Mouse (Mus musculus) heart, embryonic 15.5 days (tissue): ENCODE measurements at regions not wholly inside any gene's neighbourhood (a gene's known extent, or its start where the extent isn't known, plus 50 kb on each side); places are given as distances from the start of the nearest gene placed in this dataset.

Source experiments
- ATAC-seq: fragments of 200-750 bp; cut with Nextera tagmentation; replicated peaks from 2 replicates; pipeline ENCODE4 v1.8.0; 2017; ENCODE audit warnings: low read depth, moderate TSS enrichment; ENCODE audit not compliant: insufficient number of reproducible peaks, insufficient read depth, low FRiP score
- H3K27ac ChIP-seq: fragments of 300-500 bp; sonication (generic); 2 replicates; pipeline ENCODE4 v1.5.1; 2015; ENCODE audit warnings: mild to moderate bottlenecking, inconsistent platforms
- H3K27me3 ChIP-seq: fragments of 300-500 bp; sonication (generic); 2 replicates; pipeline ENCODE4 v1.6.1; 2015; ENCODE audit warnings: inconsistent platforms
- H3K36me3 ChIP-seq: fragments of 300-500 bp; sonication (generic); 2 replicates; pipeline ENCODE4 v1.6.1; 2015; ENCODE audit warnings: mild to moderate bottlenecking, inconsistent platforms
- H3K4me1 ChIP-seq: fragments of 300-500 bp; sonication (generic); replicated peaks from 2 replicates; pipeline ENCODE4 v1.6.1; 2015; ENCODE audit warnings: inconsistent platforms
- H3K4me2 ChIP-seq: fragments of 300-500 bp; sonication (generic); 2 replicates; pipeline ENCODE4 v1.6.1; 2015; ENCODE audit warnings: inconsistent platforms, mild to moderate bottlenecking, moderate library complexity
- H3K4me3 ChIP-seq: fragments of 300-500 bp; sonication (generic); 2 replicates; pipeline ENCODE4 v1.5.1; 2015; ENCODE audit warnings: mild to moderate bottlenecking, inconsistent platforms
- H3K9ac ChIP-seq: fragments of 300-500 bp; sonication (generic); 2 replicates; pipeline ENCODE4 v1.6.1; 2015; ENCODE audit warnings: mild to moderate bottlenecking, inconsistent platforms
- H3K9me3 ChIP-seq: fragments of 300-500 bp; sonication (generic); replicated peaks from 2 replicates; pipeline ENCODE4 v1.6.1; 2016; ENCODE audit warnings: inconsistent platforms
- WGBS: fragments of 180-500 bp; shearing (Covaris S2); methylation state at CpG from one replicate; pipeline ENCODE4 v1.1.7; 2015; ENCODE audit warnings: mixed read lengths; 5-methylcytosine and 5-hydroxymethylcytosine counted together

DNA sequence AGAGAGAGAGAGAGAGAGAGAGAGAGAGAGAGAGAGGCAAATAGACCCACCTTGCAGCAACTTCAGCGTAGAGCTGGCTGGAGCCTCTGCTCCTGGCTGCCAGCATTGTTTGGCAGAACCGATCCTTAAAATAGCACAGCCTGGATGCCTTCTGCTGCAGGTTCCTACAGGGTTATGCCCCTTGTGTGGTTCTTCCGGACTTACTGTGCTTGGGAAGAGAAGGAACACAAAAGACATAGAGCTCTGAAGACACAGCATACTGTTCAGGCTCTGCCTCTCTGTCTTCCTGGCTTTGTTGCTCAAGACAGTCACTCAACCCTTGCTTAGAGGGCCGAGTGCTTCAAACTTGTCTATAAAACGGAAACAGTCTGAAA is 86.2 kb upstream of the Slc25a26 start:
- Histone ChIP-seq H3K27ac (peak overlapping the region; percentile 89), H3K9me3 (no peaks in the 10 kb centered on the region), H3K4me3 (no peak overlapping the region), H3K36me3 (no peaks in the 10 kb centered on the region), H3K4me2 (peak overlapping the region; percentile 35), H3K27me3 (no peaks in the 10 kb centered on the region), H3K4me1 (peaks cover 20% of the 10 kb centered on the region), H3K9ac (no peak overlapping the region)
- 24% methylated on average over 5 of the region's 5 CpGs for WGBS
- ATAC-seq = peak; percentile 75

GRCm38 (mm10) chr6:94413297-94413986 is 86.7 kb upstream of the Slc25a26 start:
- ATAC-seq = peak; percentile 17; the same call in 1 of the 2 replicates
- Histone ChIP-seq H3K9ac (no peak overlapping the region), H3K4me2 (peak overlapping the region; percentile 35), H3K27ac (peak overlapping the region; percentile 89), H3K27me3 (no peaks in the 10 kb centered on the region), H3K36me3 (no peaks in the 10 kb centered on the region), H3K9me3 (no peaks in the 10 kb centered on the region), H3K4me3 (no peak overlapping the region), H3K4me1 (peaks cover 20% of the 10 kb centered on the region)
- 35% methylated on average over 10 of the region's 10 CpGs for WGBS

- ATAC-seq = no peak
- Histone ChIP-seq H3K4me2 (no peak overlapping the region), H3K9ac (no peak overlapping the region), H3K27ac (peak overlapping the region; percentile 89; the same call in 1 of the 2 replicates), H3K9me3 (no peaks in the 10 kb centered on the region), H3K4me3 (no peak overlapping the region), H3K27me3 (no peaks in the 10 kb centered on the region), H3K4me1 (peaks cover 27% of the 10 kb centered on the region), H3K36me3 (no peaks in the 10 kb centered on the region)
- 90% methylated on average over 7 of the region's 7 CpGs for WGBS
These were observed 87.8 kb upstream of the Slc25a26 start for GRCm38 (mm10) chr6:94412341-94412740.

GRCm38 (mm10) chr6:94410480-94410879 is 89.7 kb upstream of the Slc25a26 start:
- 26% methylated on average over 2 of the region's 2 CpGs for WGBS

DNA sequence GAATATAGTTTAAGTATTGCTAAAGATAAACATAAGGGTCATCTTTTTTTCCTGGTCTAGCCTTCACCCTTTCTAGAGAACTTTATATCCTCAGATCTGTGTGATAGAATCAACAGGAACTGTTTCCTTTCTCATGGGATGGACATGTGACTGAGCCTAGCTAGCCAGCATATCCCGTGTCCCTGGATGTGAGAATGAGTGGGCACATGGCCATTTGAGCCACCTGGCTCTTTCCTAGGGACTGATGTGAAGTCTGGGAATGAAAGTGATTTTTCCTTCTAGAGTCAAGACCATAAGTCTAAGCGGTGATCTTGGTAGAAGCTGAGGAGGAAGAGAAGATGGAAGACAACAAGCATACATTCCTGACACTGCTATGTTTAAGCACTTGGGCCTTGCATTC is 91.1 kb upstream of the Slc25a26 start:
- no peak for ATAC-seq
- WGBS = 82% methylated on average over 2 of the region's 2 CpGs
- no peak overlapping the region for H3K9ac ChIP-seq
- H3K4me2 ChIP-seq = no peak overlapping the region
- peaks cover 31% of the 10 kb centered on the region for H3K4me1 ChIP-seq
- H3K27me3 ChIP-seq = no peaks in the 10 kb centered on the region
- H3K27ac ChIP-seq = no peak overlapping the region
- no peaks in the 10 kb centered on the region for H3K9me3 ChIP-seq
- no peaks in the 10 kb centered on the region for H3K36me3 ChIP-seq
- no peak overlapping the region for H3K4me3 ChIP-seq

More at GRCm38 (mm10) chr6:94410480-94410879, 89.7 kb upstream of the Slc25a26 start:
- H3K36me3 ChIP-seq = no peaks in the 10 kb centered on the region
- H3K9ac ChIP-seq = no peak overlapping the region
- no peak overlapping the region for H3K4me3 ChIP-seq
- H3K27ac ChIP-seq = peak overlapping the region; percentile 36; the same call in 1 of the 2 replicates
- no peak; the same call in 1 of the 2 replicates for ATAC-seq
- H3K4me1 ChIP-seq = peaks cover 32% of the 10 kb centered on the region
- H3K27me3 ChIP-seq = no peaks in the 10 kb centered on the region
- H3K4me2 ChIP-seq = no peak overlapping the region
- H3K9me3 ChIP-seq = no peaks in the 10 kb centered on the region

- H3K27me3 ChIP-seq = no peaks in the 10 kb centered on the region
- peaks cover 21% of the 10 kb centered on the region for H3K4me1 ChIP-seq
- 53% methylated on average over 4 of the region's 4 CpGs for WGBS
- no peak overlapping the region for H3K4me3 ChIP-seq
- H3K9me3 ChIP-seq = no peaks in the 10 kb centered on the region
- no peak overlapping the region; the same call in 1 of the 2 replicates for H3K27ac ChIP-seq
- H3K4me2 ChIP-seq = no peak overlapping the region
- no peak overlapping the region for H3K9ac ChIP-seq
- H3K36me3 ChIP-seq = no peaks in the 10 kb centered on the region
- ATAC-seq = no peak
These were observed 92.4 kb upstream of the Slc25a26 start for GRCm38 (mm10) chr6:94407751-94408150.

DNA sequence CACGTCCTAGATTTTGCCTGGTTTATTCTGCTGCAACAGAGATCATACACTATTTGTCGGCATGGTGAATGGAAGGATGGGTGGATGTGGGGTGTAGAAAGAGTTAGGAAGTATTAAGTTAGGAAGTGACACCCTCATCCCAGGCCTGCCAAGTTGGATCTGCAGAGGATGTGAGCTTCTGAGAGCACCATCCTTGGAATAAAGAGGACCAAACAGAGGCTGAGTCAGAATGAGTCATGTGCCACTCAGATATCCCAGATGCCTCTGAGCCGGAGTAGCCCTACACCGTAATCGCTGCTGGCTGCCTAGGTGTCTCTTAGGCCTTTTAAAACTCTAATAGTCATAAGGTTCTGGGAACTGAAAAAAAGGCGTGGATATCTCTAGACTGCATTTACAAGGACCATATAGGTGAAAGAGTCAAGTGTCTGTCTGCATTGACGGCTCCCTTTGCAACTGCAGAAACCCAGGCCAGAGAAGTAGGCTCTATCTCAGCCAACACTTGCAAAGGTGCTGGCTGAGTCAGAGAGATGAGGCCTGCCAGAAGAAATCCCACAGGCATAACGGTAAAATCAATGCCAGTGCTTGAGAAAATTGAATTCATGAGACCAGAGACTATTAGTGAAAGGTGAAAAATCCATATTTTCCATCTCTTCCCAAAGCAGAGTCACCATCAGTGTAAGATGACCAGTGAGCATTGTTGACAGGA is 94.6 kb upstream of the Slc25a26 start:
- Histone ChIP-seq H3K4me1 (peaks cover 17% of the 10 kb centered on the region), H3K27ac (no peak overlapping the region), H3K4me3 (no peak overlapping the region), H3K4me2 (no peak overlapping the region), H3K36me3 (no peaks in the 10 kb centered on the region), H3K9me3 (no peaks in the 10 kb centered on the region), H3K9ac (no peak overlapping the region), H3K27me3 (no peaks in the 10 kb centered on the region)
- ATAC-seq = no peak
- WGBS = 63% methylated on average over 8 of the region's 8 CpGs

DNA sequence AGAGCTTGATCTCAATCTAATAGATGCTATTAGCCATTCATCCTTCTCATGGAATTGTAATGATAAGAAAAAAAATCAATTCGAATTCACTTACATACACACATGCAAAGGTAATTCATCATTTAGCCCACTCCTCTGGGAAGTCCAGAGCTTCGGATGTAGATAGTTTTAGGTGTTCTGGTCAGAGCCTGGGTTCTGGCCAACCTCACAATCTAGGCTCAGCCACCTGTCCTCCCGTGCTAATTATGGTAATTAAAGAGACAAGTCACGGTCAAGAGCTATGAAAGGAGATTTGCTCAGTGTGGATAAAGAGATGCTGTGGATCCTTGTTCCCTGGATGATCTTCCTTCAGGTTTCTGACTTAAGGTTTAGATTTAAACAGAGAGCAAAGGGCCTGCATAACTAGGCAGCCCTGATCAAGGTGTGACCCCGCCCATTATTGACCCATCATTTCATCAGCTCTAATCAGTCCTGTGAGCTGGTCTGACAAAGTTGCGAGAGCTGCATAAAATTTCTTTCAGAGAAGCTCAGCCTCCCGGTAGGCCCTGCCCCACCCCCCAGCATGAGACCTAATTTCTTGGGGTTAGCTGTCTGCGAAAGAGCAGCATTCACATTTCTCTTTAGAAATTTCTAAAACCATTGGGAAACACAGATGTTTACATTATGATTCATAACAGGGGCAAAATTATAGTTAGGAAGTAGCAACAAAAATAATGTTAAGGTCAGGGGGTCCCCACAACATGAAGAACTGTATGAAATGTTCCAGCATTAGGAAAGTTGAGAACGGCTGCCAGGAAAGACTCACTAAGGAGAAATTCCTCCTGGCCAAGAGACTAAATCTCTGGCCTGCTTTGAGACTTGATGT is 98.3 kb upstream of the Slc25a26 start:
- Histone ChIP-seq H3K4me1 (peaks cover 8% of the 10 kb centered on the region), H3K4me2 (no peak overlapping the region), H3K27me3 (no peaks in the 10 kb centered on the region), H3K9ac (no peak overlapping the region), H3K27ac (no peak overlapping the region), H3K9me3 (no peaks in the 10 kb centered on the region), H3K4me3 (no peak overlapping the region), H3K36me3 (no peaks in the 10 kb centered on the region)
- no peak for ATAC-seq
- 68% methylated on average over 9 of the region's 9 CpGs for WGBS

- Histone ChIP-seq H3K4me1 (peaks cover 8% of the 10 kb centered on the region; the same call in 1 of the 2 replicates), H3K27ac (no peak overlapping the region), H3K36me3 (no peaks in the 10 kb centered on the region), H3K9ac (no peak overlapping the region), H3K4me2 (no peak overlapping the region), H3K27me3 (no peaks in the 10 kb centered on the region), H3K9me3 (no peaks in the 10 kb centered on the region), H3K4me3 (no peak overlapping the region)
- WGBS = 52% methylated on average over 14 of the region's 14 CpGs
- no peak for ATAC-seq
These were observed 99.0 kb upstream of the Slc25a26 start for GRCm38 (mm10) chr6:94401061-94401591.

DNA sequence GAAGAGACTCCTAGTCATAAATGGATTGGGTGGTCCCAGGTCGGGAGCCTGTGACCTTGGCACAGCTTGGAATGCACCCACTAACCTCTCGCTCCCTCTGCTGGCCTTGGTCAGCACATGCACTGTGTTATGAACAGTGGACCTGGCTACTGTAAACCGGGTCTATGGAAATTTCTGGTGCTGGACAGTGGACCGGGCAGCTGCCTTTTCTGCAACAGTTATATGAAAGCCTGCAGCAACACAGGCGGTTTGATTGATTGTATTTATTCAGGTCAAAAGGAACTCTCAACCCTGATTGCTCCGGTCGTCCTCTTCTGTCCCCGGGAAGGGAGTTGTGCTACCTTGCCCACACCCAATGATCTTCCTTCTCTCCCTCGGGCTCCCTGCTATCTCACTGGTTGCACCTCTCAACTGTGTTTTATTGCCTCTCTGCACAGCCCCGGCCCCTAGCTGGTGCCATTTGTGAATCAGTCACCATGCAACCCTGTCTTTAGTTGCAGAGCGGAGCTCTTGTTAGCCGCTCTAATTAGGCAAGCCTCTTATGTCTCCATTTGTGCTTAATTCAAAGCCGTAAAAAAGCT is 99.6 kb upstream of the Slc25a26 start:
- Histone ChIP-seq H3K36me3 (no peaks in the 10 kb centered on the region), H3K4me3 (no peak overlapping the region), H3K9me3 (no peaks in the 10 kb centered on the region), H3K27ac (no peak overlapping the region), H3K27me3 (no peaks in the 10 kb centered on the region), H3K4me2 (peak overlapping the region; percentile 8; the same call in 1 of the 2 replicates), H3K9ac (no peak overlapping the region), H3K4me1 (peaks cover 8% of the 10 kb centered on the region; the same call in 1 of the 2 replicates)
- 36% methylated on average over 13 of the region's 13 CpGs for WGBS
- peak; percentile 53; the same call in 1 of the 2 replicates for ATAC-seq

GRCm38 (mm10) chr6:94391134-94391533 is 107.4 kb upstream of the Magi1 start:
- Histone ChIP-seq H3K4me2 (no peak overlapping the region), H3K36me3 (no peaks in the 10 kb centered on the region), H3K4me1 (peaks cover 47% of the 10 kb centered on the region), H3K4me3 (no peak overlapping the region), H3K9me3 (no peaks in the 10 kb centered on the region), H3K27ac (peak overlapping the region; percentile 74), H3K9ac (no peak overlapping the region), H3K27me3 (no peaks in the 10 kb centered on the region)
- WGBS = 39% methylated on average over 5 of the region's 5 CpGs
- ATAC-seq = no peak
